Mouse (Mus musculus) liver, adult 2 months (tissue): ENCODE measurements at regions not wholly inside any gene's neighbourhood (a gene's known extent, or its start where the extent isn't known, plus 50 kb on each side); places are given as distances from the start of the nearest gene placed in this dataset.

Experiments
- DNase-seq: peaks from one replicate; pipeline ENCODE4 v3.0.0-alpha.2; 2011; ENCODE audit warnings: low read depth, low spot score; ENCODE audit errors: extremely low read depth
- H3K27ac ChIP-seq: fragments of 200-500 bp; replicated peaks from 2 replicates; pipeline ENCODE4 v1.5.1; 2012; ENCODE audit warnings: low read depth, mild to moderate bottlenecking, control low read depth, inconsistent platforms, low read length; ENCODE audit not compliant: insufficient read depth
- H3K27me3 ChIP-seq: fragments of 200-500 bp; 2 replicates; pipeline ENCODE4 v1.6.1; 2012; ENCODE audit warnings: mild to moderate bottlenecking, moderate library complexity, low read length, inconsistent platforms; ENCODE audit not compliant: control insufficient read depth, insufficient read depth
- H3K36me3 ChIP-seq: fragments of 200-500 bp; 2 replicates; pipeline ENCODE4 v1.6.1; 2012; ENCODE audit warnings: low read length, inconsistent platforms; ENCODE audit not compliant: control insufficient read depth, insufficient read depth
- H3K4me1 ChIP-seq: fragments of 200-500 bp; 2 replicates; pipeline ENCODE4 v1.6.1; 2011; ENCODE audit warnings: low read length; ENCODE audit not compliant: control insufficient read depth, insufficient read depth
- H3K4me3 ChIP-seq: fragments of 200-500 bp; 2 replicates; pipeline ENCODE4 v1.5.1; 2011; ENCODE audit warnings: low read depth, mild to moderate bottlenecking, control low read depth, low read length, moderate library complexity; ENCODE audit not compliant: insufficient read depth
- H3K79me2 ChIP-seq: fragments of 200-500 bp; 2 replicates; pipeline ENCODE4 v1.6.1; 2012; ENCODE audit warnings: inconsistent platforms, mild to moderate bottlenecking, low read length, moderate library complexity; ENCODE audit not compliant: control insufficient read depth, insufficient read depth
- H3K9ac ChIP-seq: fragments of 200-500 bp; 2 replicates; pipeline ENCODE4 v1.6.1; 2012; ENCODE audit warnings: low read depth, mild to moderate bottlenecking, control low read depth, inconsistent platforms, low read length
- CTCF ChIP-seq: fragments of 200-500 bp; IDR thresholded peaks from 2 replicates; pipeline ENCODE4 v1.5.1; 2011; ENCODE audit warnings: low read depth, low read length, control low read depth
- POLR2A ChIP-seq: fragments of 200-500 bp; IDR thresholded peaks from 2 replicates; pipeline ENCODE4 v1.6.1; 2011; ENCODE audit warnings: low read length, control low read depth; ENCODE audit not compliant: insufficient read depth; ENCODE audit errors: extremely low read depth
- WGBS: fragments of 180-500 bp; shearing (Covaris S2); methylation state at CpG from one replicate; pipeline ENCODE4 v1.1.7; 2018; 5-methylcytosine and 5-hydroxymethylcytosine counted together

DNA sequence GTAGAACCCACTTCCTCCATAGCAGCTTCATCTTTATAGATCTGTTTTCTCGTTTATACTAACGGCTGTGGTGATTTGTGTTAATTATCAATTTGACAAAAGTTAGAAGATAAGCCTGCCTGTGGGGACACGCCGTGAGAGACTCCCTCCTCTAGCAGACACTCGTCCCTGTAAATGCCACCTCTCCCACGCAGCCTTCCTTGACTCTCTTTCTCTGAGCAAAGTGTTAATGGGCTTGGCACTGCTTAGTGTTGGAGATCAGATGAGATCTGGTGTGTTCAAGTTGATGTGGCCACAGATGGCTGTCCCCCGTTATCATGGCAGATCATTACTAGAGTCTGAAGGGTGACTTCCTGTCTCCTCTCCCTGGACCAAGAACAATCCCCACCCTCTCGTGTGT, 113.1 kb downstream of the Plxna1 start:
- H3K27ac ChIP-seq: no peak overlapping the region
- DNase-seq: no peak
- H3K4me1 ChIP-seq: no peaks in the 10 kb centered on the region
- H3K9ac ChIP-seq: no peak overlapping the region
- no peaks in the 10 kb centered on the region for H3K27me3 ChIP-seq
- no peaks in the 10 kb centered on the region for H3K79me2 ChIP-seq
- 75% methylated on average over 8 of the region's 8 CpGs for WGBS
- no peak overlapping the region for H3K4me3 ChIP-seq
- TF ChIP-seq CTCF (no peak), POLR2A (no peak)
- H3K36me3 ChIP-seq: no peaks in the 10 kb centered on the region

DNA sequence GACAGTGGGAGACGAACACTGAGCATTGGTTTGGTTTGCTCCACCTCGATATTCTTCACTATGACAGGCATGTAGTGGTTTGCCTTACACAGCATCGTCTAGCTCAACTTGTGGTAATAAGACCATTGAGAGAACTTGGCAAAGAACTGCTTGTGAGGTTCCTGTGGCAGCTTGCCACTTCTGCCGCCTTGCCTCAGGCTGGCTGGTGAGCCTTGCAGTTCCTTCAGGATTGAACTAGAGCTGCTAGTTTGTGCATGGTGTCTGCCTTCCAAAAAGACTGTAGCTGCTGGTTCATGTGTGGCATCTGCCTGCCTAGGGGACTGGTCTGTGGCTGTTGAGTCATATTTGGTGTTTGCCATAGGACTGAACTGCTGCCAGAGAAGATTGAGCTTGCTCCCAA, 110.8 kb downstream of the Plxna1 start:
- WGBS: 82% methylated on average over 4 of the region's 4 CpGs
- no peak for DNase-seq
- Histone ChIP-seq H3K4me1 (no peaks in the 10 kb centered on the region), H3K4me3 (no peak overlapping the region), H3K36me3 (no peaks in the 10 kb centered on the region), H3K79me2 (no peaks in the 10 kb centered on the region), H3K27me3 (no peaks in the 10 kb centered on the region), H3K27ac (no peak overlapping the region), H3K9ac (no peak overlapping the region)
- TF ChIP-seq POLR2A: no peak
- no peak for TF ChIP-seq CTCF

- no peak for DNase-seq
- 32% methylated on average over 4 of the region's 4 CpGs for WGBS
- H3K36me3 ChIP-seq: no peaks in the 10 kb centered on the region
- H3K27me3 ChIP-seq: no peaks in the 10 kb centered on the region
- H3K27ac ChIP-seq: no peak overlapping the region
- H3K4me3 ChIP-seq: no peak overlapping the region
- no peaks in the 10 kb centered on the region for H3K79me2 ChIP-seq
- H3K4me1 ChIP-seq: no peaks in the 10 kb centered on the region
- TF ChIP-seq CTCF (no peak), POLR2A (no peak)
- H3K9ac ChIP-seq: no peak overlapping the region
Measured at GRCm38 (mm10) chr6:89256022-89256421, 106.4 kb downstream of the Plxna1 start.

- peak; percentile 23 for DNase-seq
- 71% methylated on average over 8 of the region's 8 CpGs for WGBS
- no peaks in the 10 kb centered on the region for H3K27me3 ChIP-seq
- no peaks in the 10 kb centered on the region for H3K4me1 ChIP-seq
- H3K9ac ChIP-seq: no peak overlapping the region
- H3K79me2 ChIP-seq: no peaks in the 10 kb centered on the region
- no peak for TF ChIP-seq POLR2A
- TF ChIP-seq CTCF: no peak
- peak overlapping the region; percentile 37; the same call in 1 of the 2 replicates for H3K27ac ChIP-seq
- H3K36me3 ChIP-seq: no peaks in the 10 kb centered on the region
- H3K4me3 ChIP-seq: no peak overlapping the region
Measured at GRCm38 (mm10) chr6:89256630-89257292, 105.7 kb downstream of the Plxna1 start.

DNA sequence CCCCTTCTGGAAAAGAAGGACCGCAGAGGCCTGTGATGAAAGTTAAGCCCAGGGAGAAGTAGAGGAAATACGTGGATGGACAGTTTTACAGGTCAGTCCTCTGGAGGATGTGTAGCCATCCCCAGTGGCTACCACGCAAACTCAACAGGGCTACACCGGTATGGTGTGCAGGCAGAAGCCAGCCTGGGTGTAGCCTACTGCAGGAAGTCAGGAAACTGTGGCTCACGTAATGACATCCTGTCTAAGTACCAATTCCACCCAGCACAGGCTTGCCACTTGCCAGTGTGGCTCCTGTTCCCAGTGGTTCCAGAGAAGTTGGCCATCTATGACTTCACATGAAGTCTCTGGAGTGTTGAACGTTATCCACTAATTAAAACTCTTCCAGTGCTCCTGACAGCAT, 105.0 kb downstream of the Plxna1 start:
- no peaks in the 10 kb centered on the region for H3K27me3 ChIP-seq
- H3K9ac ChIP-seq: no peak overlapping the region
- no peak overlapping the region for H3K4me3 ChIP-seq
- no peaks in the 10 kb centered on the region for H3K36me3 ChIP-seq
- no peak for DNase-seq
- H3K79me2 ChIP-seq: no peaks in the 10 kb centered on the region
- WGBS: 78% methylated on average over 6 of the region's 6 CpGs
- no peaks in the 10 kb centered on the region for H3K4me1 ChIP-seq
- peak overlapping the region; percentile 37; the same call in 1 of the 2 replicates for H3K27ac ChIP-seq
- TF ChIP-seq POLR2A: no peak

- Histone ChIP-seq H3K79me2 (no peaks in the 10 kb centered on the region), H3K36me3 (no peaks in the 10 kb centered on the region), H3K27me3 (no peaks in the 10 kb centered on the region), H3K27ac (no peak overlapping the region), H3K4me3 (no peak overlapping the region), H3K4me1 (no peaks in the 10 kb centered on the region), H3K9ac (no peak overlapping the region)
- DNase-seq: peak; percentile 23
- WGBS: 80% methylated on average over 4 of the region's 4 CpGs
- TF ChIP-seq POLR2A: no peak
- no peak for TF ChIP-seq CTCF
Measured at GRCm38 (mm10) chr6:89258140-89258539, 104.3 kb downstream of the Plxna1 start.
